Mouse (Mus musculus) layer of hippocampus, adult 9-11 months (tissue): ENCODE measurements at regions not wholly inside any gene's neighbourhood (a gene's known extent, or its start where the extent isn't known, plus 50 kb on each side); places are given as distances from the start of the nearest gene placed in this dataset.

Source experiments
- DNase-seq: peaks from one replicate; pipeline ENCODE4 v3.0.0; 2022

DNA sequence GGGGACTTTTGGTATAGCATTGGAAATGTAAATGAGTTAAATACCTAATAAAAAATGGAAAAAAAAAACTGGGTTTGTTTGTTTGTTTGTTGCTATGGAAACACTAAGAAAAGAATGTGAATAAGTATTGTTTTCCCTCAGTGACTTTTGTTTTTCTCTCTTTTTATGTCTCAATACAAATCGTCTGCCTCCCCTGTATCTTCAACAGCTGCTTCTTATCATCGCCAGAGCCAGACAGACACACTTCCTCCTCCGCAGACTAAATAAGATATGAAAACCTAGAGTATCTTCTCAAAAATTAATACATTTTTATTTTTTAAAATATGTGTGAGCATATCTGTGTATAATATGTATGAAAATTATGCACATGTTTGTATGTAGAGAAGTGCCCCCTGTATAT, 389.0 kb downstream of the Nuf2 start:
- DNase-seq: no peak

DNA sequence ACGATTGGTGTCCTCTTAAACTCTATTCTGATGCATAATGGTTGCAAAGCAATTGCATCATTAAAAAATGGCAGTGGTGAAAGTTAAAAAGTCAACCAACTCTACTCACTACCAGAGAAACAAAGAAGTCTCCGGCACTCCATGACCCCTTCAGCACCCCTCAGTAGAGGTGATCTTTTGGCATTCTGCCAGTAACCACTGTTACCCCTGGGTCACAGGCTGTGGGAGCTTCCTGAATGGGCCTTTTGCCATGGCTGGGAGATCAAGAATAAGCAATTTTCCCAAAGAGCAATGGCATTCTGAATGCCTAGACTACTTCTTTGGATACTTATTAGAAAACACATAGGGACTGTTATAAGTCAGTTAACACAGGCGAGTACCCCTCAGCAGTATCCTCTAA, 391.2 kb downstream of the Nuf2 start:
- DNase-seq: no peak

DNA sequence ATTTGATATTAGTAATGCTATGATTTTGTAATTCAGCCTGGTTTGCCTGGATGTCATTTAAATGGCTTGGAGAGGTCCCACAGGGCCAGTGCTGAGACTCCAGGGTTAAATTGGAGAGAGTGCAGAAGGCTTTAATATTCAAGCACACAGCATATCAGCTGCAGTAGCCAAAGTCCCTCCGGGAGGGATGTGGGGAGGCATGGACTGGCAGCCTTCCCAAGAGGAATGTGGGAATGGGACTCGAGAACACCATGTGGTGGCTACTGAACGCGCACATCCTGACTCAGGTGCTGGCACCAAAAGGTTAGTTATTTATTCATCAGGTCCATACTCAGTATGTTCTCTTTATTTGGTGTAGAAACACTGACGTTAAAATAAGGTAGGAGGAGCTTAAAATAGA, 391.8 kb downstream of the Nuf2 start:
- no peak for DNase-seq

DNA sequence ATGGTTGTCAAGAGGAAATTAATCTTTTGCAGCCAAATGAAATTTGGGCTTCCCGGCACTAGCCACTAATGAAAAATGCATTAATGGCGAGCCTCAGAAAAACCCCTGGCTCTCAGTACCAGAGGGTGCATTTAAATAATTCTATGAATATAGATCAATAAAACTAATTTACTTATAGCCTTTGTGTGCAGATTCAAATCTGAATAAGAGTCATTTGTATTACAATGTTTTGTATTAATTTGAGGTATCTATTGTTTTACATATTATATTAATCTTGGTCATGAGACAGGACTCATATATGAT, 392.1 kb downstream of the Nuf2 start:
- DNase-seq: no peak

DNA sequence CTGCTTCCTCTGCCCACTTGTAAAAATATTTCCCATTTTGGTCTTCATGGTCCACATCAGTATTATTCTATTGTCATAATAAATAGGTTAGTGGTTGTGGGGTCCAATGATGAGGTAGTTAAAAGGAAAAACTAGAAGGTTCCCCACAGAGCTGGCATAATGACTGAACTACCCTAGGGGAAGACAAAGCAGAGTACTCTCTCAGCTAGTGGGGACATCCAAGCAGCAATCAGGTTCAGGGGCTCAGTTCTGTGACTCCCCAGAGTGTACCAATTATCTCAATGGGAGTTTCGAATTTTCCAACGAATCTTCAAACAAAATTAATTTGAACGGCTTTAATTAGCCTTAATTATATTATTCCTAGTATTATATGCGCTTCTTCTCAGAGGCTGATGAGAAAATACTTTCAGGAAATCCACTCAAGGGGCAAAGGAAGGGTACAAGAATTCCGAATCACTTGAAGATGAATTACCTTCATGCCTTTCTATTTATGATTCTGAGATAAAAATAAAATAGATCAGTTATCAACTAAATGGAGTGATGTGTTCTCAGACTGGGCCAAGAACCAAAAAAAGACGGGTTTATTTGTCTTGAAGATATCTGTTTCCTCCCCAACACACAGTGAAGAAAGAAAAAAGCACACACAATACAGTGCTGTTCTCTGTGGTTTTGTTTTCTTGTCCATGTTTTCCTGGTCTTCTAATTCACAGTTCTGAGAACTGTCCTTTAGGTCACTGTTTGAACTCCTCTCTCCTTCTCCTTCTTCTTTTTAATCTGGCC, 392.7 kb downstream of the Nuf2 start:
- DNase-seq: no peak

DNA sequence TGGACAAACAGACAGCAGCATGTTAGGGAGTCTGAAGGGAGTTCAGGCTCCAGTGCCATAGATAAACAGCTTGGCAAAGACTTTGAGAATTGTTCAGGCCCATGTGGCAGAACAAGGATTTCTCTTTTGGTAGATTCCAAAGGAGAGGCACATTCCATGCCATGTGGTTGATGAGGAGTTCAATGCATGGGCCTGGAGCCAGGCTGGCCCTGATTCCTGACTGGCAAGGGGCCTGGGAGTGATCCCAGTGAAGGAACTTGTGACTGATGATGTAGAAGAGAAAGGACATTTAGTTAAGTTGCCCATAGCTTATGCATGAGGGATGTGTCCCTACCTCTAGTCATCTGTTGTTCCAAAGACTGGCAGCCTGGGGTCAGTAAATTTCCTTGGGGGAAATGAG, 395.7 kb downstream of the Nuf2 start:
- no peak for DNase-seq

DNA sequence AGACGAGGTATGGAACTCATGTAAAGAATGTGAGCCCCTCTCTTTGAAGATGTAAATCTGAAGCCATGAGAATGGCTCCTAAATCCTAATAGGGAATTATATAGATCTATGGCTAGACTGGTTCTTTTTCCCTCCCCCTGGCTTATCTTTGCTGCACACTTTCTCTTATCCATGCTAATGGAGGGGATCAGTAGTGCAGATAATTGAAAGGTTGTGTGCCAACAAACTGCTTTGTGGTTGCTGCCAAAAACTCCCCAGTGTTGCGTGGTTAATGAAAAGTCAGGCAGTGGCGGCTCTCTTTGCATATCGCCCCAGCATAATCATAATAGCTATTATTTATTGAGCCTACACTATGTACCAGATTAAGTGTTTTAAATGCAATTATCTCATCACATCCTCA, 427.6 kb downstream of the Nuf2 start:
- DNase-seq: no peak

DNA sequence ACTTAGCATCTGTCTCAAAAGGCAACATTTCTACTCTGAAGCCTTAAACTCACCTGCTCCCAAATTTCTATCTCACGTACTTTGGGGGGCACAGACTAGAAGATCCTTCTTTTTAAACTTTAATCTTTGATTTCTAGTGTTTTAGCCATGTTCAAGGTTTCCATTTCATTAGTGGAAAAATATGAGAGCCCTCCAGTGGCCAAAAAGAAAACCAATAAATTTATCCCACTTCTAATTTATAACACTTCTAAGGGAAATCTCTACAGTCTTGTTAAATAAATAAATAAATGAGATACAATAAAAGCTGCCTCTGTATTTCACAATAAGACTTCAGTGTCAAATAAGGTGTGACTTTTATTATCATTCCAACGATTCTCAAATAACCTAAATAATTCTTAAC, 428.2 kb downstream of the Nuf2 start:
- DNase-seq: no peak

DNA sequence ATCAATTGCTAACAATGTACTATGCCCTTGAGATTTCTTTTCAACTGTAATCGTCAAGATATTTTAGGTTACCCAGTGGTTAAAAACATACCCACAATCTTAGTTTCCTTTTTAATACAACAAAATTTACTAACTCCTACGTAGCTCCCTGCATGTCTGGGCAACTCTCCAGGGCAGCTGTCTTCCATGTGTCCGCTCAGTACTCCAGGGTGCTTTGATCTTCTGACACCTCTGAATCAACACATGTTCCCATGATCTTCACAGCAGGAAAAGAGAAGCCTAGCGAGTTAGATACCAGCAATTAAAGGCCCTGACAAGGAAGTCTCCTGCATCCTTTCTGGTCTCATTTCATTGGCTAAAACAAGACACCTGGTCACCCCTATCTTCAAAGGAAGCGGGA, 432.0 kb downstream of the Nuf2 start:
- DNase-seq: no peak

DNA sequence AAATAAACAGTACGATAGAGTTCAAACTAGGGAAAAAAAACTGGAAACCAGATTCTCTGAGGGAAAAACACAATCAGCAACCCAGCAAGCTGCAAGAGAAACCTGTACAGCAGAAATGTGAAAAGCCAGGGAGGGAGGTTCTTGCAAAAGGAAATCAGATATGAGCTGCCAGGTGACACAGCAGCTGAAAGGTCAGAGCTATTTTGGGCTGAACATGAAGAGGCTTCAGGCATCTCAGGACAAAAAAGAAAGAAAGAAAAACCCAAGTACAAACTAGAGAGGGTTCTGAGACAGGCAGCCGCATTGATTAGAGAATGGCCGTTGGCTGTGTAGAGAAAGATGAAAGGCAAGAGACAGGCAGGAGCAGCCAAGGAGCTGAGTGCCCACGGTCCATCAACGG, 434.5 kb downstream of the Nuf2 start:
- no peak for DNase-seq

DNA sequence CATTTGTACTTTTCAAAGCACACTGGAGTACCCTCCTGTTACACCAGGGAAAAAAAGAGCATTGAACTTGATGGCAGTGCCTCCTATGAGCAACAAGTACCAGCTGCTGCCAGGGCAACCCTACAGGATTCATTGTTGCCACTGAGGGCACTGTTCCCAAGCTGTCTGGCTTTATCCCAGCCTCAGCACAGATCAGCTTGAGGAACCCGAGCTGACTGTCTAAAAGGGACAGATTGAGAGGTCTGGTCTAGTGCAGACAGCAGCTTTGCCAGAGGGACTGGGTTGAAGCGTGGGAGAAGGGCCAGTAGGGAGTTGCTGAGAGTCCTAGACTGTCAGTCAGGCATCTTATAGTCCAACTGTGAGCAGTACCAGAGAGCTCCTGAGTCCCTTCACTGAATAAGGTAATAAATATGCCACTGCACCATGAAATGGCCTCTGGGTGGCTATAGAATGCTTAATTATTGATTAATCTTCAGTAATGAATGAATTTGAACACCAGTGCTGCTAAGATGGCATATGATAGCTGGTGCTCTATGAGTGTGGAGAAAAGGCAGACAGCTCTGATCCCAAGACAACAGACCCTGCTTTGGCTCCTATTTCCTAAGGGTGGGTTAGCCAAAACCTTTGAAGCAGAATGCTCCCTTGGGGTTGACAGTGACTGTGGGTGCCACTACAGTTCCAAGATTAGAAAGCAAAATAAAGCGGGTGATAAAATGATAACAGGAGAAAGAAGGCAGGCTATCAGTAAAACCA, 437.5 kb downstream of the Nuf2 start:
- DNase-seq: peak; percentile 54

DNA sequence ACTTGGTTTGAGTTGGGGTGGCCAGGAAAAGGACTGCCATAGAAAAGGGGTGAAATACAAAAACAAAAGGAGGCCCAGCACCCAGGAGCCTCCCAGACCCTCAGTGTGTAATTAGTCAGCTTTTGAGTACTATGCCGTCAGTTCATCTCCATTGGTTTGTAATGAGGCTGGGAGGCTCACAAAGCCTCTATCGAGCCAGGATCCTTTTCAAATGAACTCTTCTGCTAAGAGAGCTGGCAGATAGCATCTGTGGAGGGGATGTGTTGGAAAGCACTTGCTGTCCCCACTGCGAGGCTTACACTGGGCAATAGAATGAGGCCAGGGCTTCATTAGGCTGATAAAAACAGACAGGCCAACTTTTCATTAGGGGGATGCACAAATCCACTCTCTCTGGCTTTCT, 445.2 kb downstream of the Nuf2 start:
- DNase-seq: no peak

DNA sequence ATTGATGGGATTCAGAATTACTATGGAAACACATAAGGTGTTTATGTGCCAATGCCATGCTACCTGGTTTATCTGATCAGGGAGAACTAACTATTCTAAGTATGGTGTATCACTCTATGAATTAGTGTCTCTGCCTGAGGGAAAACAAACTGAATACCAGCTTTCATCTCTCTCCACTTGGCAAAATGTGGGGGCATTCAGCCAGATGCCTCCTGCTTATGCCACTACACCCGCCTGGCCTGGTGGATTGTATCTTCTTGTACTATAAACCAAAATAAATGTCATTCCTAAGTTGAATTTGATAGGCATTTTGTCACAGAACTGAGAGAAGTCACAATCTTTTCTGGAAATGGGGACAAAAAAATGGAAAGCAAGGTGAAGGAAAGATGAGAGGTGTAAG, 450.6 kb downstream of the Nuf2 start:
- peak; percentile 14 for DNase-seq

DNA sequence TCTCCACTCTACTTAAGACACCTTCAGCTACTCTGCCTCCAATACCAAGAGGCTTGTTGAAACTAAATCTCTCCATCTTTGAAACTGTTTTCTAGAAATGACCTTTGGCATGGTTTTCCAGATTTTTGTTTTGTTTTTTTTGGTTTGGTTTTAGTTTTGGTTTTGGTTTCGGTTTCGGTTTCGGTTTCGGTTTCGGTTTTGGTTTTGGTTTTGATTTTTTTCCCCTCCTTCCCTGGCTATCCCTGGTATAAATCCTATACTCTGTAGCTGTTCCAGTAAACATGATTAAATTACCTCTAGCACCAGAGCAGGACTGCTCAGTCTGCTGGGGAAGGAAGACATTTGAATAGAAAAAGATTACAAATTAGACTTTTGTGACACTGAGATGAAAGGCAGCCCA, 454.0 kb downstream of the Nuf2 start:
- no peak for DNase-seq

DNA sequence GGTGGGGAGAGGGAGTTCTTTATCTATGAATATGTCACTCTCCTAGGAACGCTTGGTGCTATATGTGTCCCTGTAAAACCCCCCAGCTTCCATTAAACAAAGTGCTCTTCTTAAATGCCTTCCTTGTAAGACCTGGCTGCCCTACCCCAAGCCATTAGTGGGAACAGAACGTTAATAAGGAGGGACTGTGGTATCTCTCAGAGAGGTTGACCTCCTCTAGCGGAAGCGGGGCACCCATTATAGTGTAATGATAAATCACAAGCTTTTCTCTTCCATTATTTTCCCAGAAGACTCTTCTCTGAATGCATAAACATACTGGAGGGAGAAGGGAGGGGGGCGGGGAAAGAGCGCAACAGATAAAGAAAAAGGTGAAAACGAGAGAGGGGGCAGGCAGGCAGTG, 455.3 kb downstream of the Nuf2 start:
- DNase-seq: no peak

DNA sequence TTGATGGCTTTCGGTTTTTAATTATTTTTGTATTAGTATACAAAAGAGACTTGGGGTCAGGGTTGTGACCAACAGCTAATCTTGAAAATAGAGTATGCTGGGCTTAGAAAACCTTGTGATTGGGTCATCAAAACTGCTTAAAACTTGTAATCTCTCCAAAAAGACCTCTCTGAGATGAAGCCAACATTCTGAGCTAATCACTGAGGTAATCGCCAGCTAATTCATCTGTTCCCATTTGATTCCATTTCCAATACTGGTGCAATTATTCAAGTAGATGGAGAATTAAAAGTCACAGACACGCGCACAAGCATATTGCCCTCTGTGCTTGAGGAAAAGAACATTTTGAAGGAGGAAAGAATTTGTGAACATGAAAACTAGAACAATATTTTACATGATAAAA, 459.9 kb downstream of the Nuf2 start:
- DNase-seq: no peak

DNA sequence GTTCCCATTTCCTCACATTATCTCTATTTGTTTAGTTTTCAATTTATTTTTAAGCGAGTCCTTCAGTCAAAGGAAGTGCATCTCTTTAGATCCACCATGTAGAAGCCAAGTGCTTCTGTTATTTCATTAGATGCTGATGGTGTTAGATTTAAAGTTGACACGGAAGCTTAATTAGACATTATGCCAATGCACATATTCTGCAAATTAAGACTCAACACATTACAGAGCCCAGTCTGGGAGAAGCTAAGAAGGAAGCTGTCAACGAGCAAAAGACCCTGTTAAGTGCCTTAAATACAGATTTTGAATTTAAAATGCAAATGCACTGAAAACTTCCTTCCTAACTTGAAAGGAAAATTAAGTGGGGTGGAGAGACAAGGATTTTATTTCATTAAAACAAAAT, 461.6 kb downstream of the Nuf2 start:
- no peak for DNase-seq

DNA sequence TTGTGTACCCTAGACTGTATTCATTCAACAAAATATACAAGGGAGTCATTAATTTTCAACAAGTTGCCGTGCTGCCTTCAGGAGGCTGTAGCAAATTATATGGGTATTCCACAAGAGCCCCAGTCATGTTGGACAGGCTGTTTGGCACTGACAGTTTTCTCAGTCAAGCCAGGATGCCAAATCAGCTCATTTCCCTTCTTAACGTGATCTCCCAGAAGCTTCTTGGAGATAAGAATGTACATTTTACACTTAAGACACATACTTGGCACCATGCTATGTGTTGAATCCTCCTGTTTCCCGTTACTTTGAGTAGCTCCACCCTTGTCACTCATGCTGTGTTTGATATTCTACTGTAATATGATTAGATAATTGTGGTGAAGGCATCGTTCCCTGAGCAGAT, 464.5 kb downstream of the Nuf2 start:
- DNase-seq: no peak

DNA sequence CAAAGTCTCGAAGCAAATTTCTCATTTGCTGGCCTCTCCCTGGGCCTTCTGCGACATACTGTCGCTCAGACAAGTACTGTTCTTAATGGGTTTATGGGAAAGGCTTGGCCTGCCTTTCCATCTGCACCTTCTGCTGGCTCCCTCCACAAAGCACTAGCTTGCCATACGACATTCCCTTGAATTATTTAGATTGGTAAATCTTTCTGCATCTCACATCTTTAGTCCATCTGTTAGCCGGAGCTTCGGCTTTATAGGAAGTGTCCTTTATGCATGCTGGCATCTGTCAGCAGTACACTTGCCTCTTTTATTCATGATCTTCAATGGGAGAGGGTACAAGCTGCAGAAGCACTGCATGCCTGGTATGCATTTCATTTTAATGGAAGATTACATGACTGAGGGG, 470.6 kb downstream of the Nuf2 start:
- DNase-seq: peak; percentile 76

DNA sequence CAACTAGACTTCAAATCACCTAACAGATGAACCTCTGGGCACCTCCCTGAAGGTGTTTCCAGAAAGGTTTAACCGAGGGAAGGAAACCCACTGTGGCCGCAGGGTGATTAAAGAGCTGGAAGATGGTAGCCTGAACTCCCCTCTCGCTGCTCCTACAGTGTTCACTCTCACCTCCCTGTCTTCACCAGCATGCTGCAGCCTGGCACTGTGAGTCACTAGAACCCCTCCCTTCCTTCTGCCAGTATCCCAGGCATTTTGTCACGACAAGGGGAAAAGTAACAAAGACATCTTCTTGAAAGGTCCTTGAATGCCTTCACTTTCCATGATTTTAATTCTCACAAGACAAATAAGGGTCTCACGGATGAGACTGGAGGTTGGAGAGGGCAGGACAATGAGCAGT, 471.1 kb downstream of the Nuf2 start:
- DNase-seq: peak; percentile 5

DNA sequence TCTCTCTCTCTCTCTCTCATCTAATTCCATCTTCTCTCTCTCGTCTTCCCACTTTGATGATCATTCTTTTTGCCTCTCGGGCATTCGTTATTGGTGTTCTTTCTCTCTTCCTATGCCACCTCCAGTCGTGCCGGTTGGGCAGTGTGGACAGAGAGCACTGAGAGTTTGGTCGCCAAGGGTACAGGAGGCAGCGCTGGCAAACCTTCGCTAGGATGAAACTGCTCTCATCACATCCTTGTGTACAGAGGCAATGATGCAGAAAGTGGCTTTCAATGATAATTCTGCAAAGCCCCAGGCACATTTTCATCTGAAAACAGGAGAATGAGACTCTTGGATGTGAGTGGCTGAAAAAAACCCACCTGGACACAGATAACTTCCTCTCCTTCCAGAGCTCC, 479.4 kb downstream of the Nuf2 start:
- no peak for DNase-seq

DNA sequence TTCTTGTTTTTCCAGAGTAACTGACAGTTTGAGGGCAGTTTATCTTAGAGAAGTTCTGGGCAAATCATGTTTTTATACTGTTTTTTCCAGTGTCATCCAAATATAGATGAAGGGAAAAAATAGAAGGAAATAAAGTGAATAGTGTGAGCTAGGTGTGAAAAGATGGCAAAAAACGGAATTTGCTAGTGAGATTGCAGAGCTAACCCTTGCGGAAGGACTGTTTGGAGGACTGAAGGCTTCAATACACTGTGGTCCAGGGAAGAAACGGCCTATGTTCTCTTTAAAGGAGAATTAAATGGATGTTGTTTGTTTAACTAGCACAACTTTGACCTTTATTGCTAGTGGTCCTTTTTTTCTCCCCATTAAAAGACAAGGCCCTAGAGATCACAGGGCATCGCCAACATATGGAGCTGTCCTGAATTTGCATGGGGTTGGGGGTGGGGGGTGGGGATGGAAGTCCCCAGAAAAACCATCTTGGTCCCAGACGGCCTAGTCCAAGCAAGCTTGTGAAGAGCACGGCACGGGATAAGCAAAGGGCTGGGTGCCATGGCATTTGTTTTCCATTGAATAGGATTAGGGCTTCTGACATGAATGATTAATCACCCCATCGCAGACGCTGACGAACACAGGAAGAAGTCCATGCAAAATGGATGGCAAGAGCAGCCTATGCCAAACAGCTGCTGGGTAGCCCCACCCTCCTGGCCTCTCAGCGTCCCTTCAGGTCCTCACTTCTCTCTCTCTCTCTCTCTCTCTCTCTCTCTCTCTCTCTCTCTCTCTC, 480.0 kb downstream of the Nuf2 start:
- DNase-seq: no peak

DNA sequence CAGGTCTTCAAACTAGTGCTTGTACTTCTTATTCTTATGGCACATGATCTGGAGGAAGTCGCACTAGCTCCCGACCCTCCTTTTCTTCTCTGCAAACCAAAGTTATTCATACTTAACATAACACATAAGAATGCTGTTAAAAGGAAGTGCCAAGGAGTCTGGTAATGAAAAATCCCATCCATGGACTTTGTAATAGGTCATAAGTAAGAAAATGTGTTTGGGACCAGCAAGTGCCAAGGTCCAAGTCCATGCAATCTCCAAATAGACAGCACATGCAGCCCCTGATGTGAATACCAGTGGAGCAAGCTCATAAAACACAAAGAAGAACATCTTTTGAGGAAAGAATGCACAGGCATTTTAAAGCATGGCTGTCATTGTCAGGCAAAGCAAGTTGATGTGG, 481.4 kb downstream of the Nuf2 start:
- no peak for DNase-seq
